Mouse (Mus musculus): ENCODE measurements at regions not wholly inside any gene's neighbourhood (a gene's known extent, or its start where the extent isn't known, plus 50 kb on each side); places are given as distances from the start of the nearest gene placed in this dataset.

DNA sequence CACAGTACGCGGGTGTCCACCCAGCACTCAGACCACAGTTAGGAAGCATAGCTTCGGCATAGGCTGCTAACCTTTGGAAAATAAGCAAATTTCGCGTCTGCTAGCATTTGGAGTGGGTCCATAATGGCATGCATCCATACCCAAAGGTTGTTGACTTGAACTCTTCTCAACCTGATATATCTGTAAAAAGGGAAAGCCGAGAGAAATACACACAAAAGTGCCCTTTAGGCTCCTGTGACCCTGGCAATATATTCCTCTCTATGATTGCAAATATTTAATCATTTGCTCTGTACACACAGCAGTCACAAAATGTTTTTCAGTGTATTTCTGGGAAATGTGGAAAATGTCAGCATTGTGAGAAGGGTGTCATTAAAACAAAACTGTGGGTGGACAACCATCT lies 347.1 kb downstream of the Tfec start:
- H3K36me3 ChIP-seq = no peaks in the 10 kb centered on the region
- WGBS = 91% methylated on average over 6 of the region's 6 CpGs
- H3K27ac ChIP-seq = no peak overlapping the region
- no peak overlapping the region for H3K4me3 ChIP-seq (replicated peaks)
- H3K9ac ChIP-seq (replicated peaks) = no peak overlapping the region
- H3K27me3 ChIP-seq = no peaks in the 10 kb centered on the region
- 0 out of 2 replicates have a peak, but pooled peaks cover 7% of the 10 kb centered on the region for H3K4me1 ChIP-seq (replicated peaks)
- no peaks in the 10 kb centered on the region for H3K9me3 ChIP-seq
- H3K4me2 ChIP-seq (replicated peaks) = no peak overlapping the region
- ATAC-seq = no peak

DNA sequence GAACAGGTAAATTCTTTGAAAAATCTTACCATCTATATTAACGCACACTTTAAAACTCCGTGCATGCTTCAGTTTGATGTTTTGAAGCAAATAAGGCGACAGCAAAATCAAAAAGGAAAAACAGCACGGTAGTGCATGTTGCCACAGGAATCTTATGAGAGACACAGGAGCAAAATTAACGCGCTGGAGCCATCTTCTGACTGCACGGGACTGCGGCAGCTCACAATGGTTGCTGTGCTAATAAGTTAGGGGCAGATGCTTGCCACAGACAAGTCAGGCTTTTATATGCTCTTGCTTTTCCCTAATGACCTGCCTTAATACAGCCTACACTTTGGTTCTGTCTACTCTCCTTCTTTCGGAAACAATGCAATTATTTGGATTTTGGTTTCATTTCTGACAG lies 347.8 kb downstream of the Tfec start:
- H3K27ac ChIP-seq = 0 out of 2 replicates have a peak overlapping the region, but pooled peaks have one; percentile 3
- no peaks in the 10 kb centered on the region for H3K9me3 ChIP-seq
- H3K4me3 ChIP-seq (replicated peaks) = no peak overlapping the region
- WGBS = 53% methylated on average over 9 of the region's 9 CpGs
- 0 out of 2 replicates have a peak, but pooled peaks cover 7% of the 10 kb centered on the region for H3K4me1 ChIP-seq (replicated peaks)
- no peaks in the 10 kb centered on the region for H3K36me3 ChIP-seq
- no peak overlapping the region for H3K9ac ChIP-seq (replicated peaks)
- H3K4me2 ChIP-seq (replicated peaks) = no peak overlapping the region
- peak; percentile 74 for ATAC-seq
- H3K27me3 ChIP-seq = no peaks in the 10 kb centered on the region

DNA sequence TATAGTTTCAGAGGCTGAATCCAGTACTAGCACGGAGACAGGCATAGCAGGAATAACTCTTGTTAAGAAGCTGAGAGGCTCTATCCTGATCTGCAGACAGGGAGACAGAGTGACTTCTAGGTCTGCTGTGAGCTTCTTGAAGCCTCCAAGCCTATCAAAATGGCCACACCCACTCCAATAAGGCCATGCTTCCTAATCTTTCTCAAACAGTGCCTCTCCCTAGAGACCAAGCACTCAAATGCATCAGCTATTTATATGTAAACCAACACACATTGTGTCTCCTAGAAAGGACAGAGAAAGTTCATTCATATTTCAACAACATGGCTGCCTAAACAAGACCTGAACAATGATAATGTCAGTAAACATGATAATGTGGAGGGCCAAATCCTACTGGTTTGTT lies 384.2 kb downstream of the Tfec start:
- ATAC-seq = no peak
- WGBS = 47% methylated on average over 1 of the region's 1 CpGs

DNA sequence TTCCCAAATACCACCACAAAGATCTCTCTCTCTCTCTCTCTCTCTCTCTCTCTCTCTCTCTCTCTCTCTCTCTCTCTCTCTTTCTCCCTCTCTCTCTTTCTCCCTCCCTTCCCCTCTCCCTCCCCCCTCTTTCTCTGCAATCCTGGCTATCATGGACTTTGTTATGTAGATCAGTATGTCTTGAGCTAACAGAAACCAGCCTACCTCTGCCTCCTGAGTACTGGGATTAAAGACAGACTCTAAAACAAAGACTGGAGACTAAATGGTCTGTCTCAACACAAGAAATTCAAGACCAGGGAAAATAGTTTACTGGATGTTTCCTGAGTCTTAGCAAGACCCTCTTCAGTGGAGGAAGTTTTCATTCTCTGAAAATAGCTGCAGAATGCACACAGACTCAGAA lies 384.7 kb downstream of the Tfec start:
- Histone ChIP-seq H3K9ac (replicated peaks) (no peak overlapping the region), H3K4me1 (replicated peaks) (no peaks in the 10 kb centered on the region), H3K4me2 (replicated peaks) (no peak overlapping the region), H3K4me3 (replicated peaks) (no peak overlapping the region), H3K36me3 (no peaks in the 10 kb centered on the region), H3K9me3 (no peaks in the 10 kb centered on the region), H3K27me3 (no peaks in the 10 kb centered on the region), H3K27ac (no peak overlapping the region)
- ATAC-seq = no peak

More for the DNA sequence above, 384.2 kb downstream of the Tfec start:
- Histone ChIP-seq H3K27ac (no peak overlapping the region), H3K36me3 (no peaks in the 10 kb centered on the region), H3K4me2 (replicated peaks) (no peak overlapping the region), H3K27me3 (no peaks in the 10 kb centered on the region), H3K9me3 (no peaks in the 10 kb centered on the region), H3K4me3 (replicated peaks) (no peak overlapping the region), H3K4me1 (replicated peaks) (no peaks in the 10 kb centered on the region), H3K9ac (replicated peaks) (no peak overlapping the region)

DNA sequence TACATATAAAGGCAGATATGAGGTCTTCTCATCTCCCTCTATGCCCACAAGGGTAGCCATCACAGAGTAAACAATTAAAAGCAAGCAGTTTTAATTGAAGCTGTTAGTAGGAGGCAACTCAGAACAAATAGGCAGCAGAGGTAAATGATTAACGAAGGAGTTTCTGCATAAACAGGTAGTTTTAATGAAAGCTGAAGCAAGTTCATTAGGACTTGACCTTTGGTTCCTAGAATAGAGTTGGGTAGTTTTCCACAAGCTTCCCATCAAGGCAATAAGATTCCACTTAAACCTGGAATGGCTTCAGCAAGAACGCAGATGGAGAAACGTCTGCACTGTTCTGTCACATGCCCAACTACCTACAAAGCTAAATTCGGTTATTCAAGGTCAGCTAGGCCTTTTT lies 394.4 kb downstream of the Tfec start:
- Histone ChIP-seq H3K27ac (no peak overlapping the region), H3K4me2 (replicated peaks) (no peak overlapping the region), H3K4me3 (replicated peaks) (no peak overlapping the region), H3K36me3 (no peaks in the 10 kb centered on the region), H3K9ac (replicated peaks) (no peak overlapping the region), H3K4me1 (replicated peaks) (no peaks in the 10 kb centered on the region), H3K9me3 (peaks cover 4% of the 10 kb centered on the region; the same call in 1 of the 2 replicates), H3K27me3 (no peaks in the 10 kb centered on the region)
- ATAC-seq = no peak
- 91% methylated on average over 4 of the region's 4 CpGs for WGBS

DNA sequence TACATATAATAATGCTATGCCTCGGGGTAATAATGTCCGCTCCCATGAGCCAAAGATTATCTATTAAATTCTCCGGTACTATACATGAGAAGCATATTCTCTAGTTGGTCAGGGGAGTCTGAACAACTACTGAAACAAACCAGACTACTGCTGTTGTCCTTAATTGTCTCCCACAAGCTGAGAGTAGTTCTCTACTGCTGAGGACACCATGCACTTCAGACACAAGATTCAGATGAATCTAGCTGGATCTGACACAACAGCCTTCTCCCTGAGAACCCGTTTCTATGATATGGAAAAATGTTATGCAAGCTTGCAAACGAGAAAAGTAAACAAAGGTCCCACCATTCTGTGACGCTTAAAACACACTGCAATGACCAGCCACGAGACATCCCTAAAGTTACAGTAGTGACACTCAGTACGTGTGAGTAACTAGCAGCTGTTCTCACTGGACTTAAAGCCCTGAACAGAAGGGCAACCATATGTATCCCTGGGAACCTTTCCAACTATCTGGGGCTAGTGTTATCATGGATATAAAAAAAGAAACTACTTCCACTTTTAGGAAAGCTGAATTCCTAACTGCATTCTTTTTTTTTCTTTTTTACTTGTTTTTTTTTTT lies 411.1 kb downstream of the Tfec start:
- 89% methylated on average over 8 of the region's 8 CpGs for WGBS
- Histone ChIP-seq H3K4me1 (replicated peaks) (no peaks in the 10 kb centered on the region), H3K27ac (no peak overlapping the region), H3K9ac (replicated peaks) (no peak overlapping the region), H3K4me3 (replicated peaks) (no peak overlapping the region), H3K27me3 (no peaks in the 10 kb centered on the region), H3K4me2 (replicated peaks) (no peak overlapping the region), H3K36me3 (no peaks in the 10 kb centered on the region), H3K9me3 (no peaks in the 10 kb centered on the region)
- no peak for ATAC-seq

DNA sequence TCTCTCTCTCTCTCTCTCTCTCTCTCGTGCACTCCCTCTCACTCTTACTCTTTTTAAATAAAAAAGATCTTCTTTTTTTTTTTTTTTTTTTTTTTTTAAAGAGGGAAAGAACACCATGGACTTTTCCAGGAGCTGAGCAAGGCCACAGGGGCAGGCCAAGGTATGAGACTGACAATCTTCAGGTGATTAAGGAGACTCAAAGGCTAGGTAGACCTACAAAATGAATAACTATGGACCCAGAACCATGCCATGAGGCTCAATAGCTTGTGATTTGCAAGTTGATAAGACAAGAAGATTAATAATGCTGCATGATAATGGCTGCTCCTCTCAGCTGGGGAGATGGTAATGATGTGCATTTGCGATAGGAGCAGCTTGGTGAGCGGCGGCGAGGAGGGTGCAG lies 414.9 kb downstream of the Tfec start:
- WGBS = 57% methylated on average over 5 of the region's 5 CpGs
- no peak overlapping the region for H3K9ac ChIP-seq (replicated peaks)
- no peaks in the 10 kb centered on the region for H3K27me3 ChIP-seq
- no peak overlapping the region for H3K4me3 ChIP-seq (replicated peaks)
- 0 out of 2 replicates have a peak, but pooled peaks have one; percentile 53 for ATAC-seq
- no peak overlapping the region for H3K27ac ChIP-seq
- H3K9me3 ChIP-seq = no peaks in the 10 kb centered on the region
- H3K4me2 ChIP-seq (replicated peaks) = no peak overlapping the region
- H3K4me1 ChIP-seq (replicated peaks) = no peaks in the 10 kb centered on the region
- no peaks in the 10 kb centered on the region for H3K36me3 ChIP-seq

DNA sequence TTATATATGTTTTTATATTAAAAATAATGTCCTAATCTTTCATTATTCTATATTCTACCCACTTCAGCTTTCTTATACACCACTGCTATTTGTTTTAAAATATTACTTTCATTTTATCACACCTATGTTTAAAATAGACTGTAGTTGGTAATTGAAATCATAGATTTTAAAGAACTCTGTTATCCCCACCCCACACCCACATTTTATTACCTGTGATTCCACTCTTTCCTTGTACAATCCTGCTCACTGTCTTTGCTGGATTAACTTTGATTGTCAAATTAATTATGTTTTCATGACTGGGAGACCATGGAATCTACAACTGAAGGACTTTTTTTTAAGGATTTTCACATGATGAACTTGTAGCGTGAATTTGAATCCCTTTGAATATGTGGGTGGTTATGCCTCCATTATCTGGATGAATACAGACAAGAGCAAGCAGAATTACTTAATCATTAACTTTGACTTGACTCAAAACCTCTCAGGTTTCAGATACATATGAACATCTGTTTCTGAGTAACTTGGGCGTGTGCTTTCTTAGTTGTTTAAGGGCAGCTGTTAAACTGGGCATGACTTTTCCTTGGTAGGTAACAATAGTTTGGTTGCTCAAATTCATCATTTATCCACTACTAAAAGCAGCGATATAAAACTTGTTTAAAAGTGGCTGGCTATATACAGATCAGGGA lies 429.4 kb downstream of the Tfec start:
- 90% methylated on average over 3 of the region's 3 CpGs for WGBS
- ATAC-seq = no peak
- Histone ChIP-seq H3K27me3 (no peaks in the 10 kb centered on the region), H3K9me3 (no peaks in the 10 kb centered on the region), H3K4me3 (replicated peaks) (no peak overlapping the region), H3K36me3 (no peaks in the 10 kb centered on the region), H3K4me2 (replicated peaks) (no peak overlapping the region), H3K9ac (replicated peaks) (no peak overlapping the region), H3K27ac (no peak overlapping the region), H3K4me1 (replicated peaks) (no peaks in the 10 kb centered on the region)

DNA sequence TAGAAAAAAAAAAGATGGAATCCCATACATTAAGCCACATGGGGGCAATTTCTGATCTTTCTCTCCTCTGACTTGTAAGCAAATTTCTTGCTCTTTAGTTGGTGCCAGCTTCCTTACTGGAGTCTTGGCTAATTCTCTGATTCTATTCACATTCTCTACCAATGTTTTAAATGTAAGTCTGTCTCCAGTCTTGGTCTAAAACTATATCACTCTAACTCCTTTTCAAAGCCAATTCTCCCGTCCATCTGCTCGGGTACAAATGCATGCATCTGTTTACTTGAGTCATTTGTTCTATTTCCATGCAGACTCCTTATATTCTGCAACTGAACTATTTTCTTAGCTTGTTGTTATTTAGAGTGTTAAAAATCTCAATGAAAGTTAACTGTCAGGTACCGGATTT lies 440.0 kb downstream of the Tfec start:
- ATAC-seq = no peak
- no peaks in the 10 kb centered on the region for H3K27me3 ChIP-seq

More for the DNA sequence above, 440.0 kb downstream of the Tfec start:
- Histone ChIP-seq H3K36me3 (no peaks in the 10 kb centered on the region), H3K4me2 (replicated peaks) (no peak overlapping the region), H3K27ac (no peak overlapping the region), H3K4me3 (replicated peaks) (no peak overlapping the region), H3K4me1 (replicated peaks) (no peaks in the 10 kb centered on the region), H3K9me3 (no peaks in the 10 kb centered on the region), H3K9ac (replicated peaks) (no peak overlapping the region)
- WGBS = 94% methylated on average over 3 of the region's 3 CpGs

All from midbrain, embryonic 13.5 days (tissue).